Mouse (Mus musculus) granulocyte monocyte progenitor cell, adult 5-6 weeks (primary cell): ENCODE data around the gene C1ql4. TPM values are rescaled to one million over a fixed set of nuclear protein-coding genes. Genes with fewer than 3 reads are reported as not detected.

Source experiments
- ATAC-seq: replicated peaks from 2 replicates; pipeline ENCODE4 v1.8.0; 2016; ENCODE audit warnings: mild to moderate bottlenecking, moderate TSS enrichment, inconsistent platforms; ENCODE audit not compliant: poor library complexity, severe bottlenecking
- total RNA-seq, 2 experiments: library from RNA; stranded (forward) in 1 of 2; stranded (reverse) in 1 of 2; fragments of 200-712, 200-1000 nt in 1 of 2; fragments of >200 nt in 1 of 2; fragmentation: Nextera tagmentation in 1 of 2; gene quantifications; 2 replicates each; pipeline ENCODE4 v1.2.3; 2014 to 2017

Gene C1ql4
- total RNA-seq, 2 experiments from 2014 or later = not detected

DNA sequence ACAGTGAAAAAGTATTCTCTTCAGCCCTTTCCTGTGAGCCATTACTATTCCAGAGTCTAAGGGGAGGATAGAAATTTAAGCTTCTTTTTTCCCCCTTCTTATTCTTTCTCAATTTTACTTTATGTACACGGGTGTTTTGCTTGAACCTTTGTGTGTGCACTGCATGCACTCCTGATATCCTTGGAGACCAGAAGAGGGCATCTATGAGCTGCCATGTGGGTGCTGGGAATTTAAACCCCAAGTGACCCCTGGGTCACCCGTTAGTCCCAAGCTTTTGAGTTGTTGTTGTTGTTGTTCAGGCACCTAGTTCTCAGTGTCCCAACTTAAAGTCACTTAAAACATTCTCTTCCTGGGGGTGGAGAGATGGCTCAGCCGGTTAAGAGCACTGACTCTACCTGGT is 12.4 kb upstream of the C1ql4 start:
- no peak for ATAC-seq

GRCm38 (mm10) chr15:99099139-99099556 is 11.5 kb upstream of the C1ql4 start:
- ATAC-seq = peak; percentile 74

DNA sequence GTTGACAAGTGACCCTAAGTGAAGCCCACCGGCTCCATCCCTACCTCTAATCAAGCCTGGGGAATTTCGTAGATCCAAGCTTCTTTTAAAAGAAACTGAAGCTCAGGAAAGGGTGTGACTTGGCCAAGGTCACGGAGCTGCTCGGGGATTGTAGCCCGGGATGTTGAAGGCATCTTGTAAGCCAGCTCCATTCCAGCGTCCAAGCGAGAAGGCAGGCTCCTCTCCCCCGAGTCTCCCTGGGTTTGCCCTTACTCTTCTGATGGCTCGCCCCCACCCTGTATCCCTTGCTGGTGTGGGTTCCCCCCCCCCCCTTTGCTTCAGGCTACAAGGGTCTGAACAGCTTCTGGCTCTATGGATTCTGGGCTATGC is 10.9 kb upstream of the C1ql4 start:
- ATAC-seq = no peak

DNA sequence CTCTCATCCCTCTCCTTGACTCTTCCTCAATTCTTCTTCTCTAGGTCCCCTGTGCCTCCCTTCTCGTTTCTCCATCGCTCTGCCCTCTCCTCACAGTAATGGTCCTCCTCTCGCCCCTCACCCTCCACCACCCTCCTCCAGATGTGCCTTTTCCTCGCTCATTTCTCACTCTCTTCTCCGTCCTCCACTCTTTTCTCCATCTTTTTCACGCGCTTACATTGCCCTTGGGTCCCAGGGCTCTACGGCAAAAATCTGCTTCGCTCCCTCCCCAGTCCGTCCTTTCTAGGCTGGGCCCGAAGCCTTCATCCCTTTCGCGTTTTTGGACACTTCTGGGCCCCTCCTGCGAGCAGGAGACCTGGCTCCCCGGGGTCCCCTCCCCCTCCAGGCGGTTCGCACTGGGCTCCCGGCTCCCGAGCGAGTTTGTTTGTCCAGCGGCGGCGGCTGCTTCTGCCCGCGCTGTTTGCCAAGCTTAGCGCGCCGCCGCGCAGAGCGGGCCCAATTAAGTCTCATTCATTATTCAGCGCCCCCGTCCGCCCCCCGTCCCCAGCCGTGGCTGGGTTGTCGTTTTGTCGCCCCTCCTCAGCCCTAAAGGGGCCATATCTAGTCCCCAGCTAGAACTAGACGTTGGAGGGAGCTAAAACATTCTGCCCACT is 10.3 kb upstream of the C1ql4 start:
- no peak for ATAC-seq

GRCm38 (mm10) chr15:99096831-99097500 is 9.3 kb upstream of the C1ql4 start:
- no peak for ATAC-seq

DNA sequence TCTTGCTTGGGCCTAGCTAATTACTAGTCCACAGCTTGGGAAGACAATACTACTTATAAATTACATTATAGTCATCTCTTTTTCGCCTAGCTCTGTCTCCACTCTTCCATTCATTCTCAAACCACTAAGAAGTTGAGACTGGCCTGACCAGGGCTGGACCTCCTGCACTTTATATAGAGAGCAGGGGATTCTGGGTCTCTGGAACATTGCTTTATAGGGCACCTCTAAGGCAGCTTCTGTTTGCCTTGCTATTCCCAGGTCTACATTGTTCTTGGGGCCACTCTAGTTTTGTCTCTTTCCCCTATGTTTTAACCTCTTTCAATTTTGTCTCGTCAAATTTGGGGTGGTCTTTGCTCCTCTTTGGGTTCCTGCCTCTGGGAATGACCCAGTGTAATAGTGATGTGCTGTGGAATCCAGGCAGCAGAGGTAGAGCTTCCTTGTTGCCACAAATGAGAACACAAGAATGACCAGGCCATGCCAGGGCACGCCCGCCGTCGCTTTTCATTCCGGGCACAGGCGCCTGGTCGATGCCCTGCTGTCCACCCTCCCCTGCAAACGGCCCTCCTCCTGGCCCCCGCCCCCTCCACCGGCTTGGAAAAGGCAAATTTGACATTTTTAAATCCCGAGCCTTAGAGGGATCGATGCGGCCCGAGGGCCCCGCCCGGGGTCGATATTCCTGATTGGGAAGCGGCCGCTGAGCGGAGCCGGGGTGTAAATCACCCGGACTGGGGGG is 8.6 kb upstream of the C1ql4 start:
- ATAC-seq = no peak

DNA sequence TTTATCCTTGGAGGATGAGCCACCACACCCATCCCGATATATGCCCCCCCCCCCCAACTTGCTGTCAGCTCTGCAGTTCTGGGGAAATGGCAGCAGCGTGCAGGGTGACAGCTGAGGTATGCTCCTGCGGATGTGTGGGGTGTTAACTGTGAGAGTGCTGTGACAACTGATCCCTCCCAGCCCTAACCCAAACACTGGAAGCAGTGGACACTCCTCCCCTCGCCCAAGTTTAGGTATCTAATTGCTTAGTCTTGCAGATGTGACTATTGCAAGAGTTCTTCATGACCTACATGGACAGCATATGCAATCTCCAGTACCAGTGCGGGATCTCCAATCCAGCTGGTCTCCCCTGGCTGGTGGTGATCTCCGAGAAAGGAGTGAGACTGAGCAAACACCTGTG is 7.7 kb upstream of the C1ql4 start:
- no peak for ATAC-seq

GRCm38 (mm10) chr15:99094631-99095270 is 7.1 kb upstream of the C1ql4 start:
- no peak for ATAC-seq

- ATAC-seq = peak; percentile 75
Observed at GRCm38 (mm10) chr15:99093291-99094258, 6.0 kb upstream of the C1ql4 start.

DNA sequence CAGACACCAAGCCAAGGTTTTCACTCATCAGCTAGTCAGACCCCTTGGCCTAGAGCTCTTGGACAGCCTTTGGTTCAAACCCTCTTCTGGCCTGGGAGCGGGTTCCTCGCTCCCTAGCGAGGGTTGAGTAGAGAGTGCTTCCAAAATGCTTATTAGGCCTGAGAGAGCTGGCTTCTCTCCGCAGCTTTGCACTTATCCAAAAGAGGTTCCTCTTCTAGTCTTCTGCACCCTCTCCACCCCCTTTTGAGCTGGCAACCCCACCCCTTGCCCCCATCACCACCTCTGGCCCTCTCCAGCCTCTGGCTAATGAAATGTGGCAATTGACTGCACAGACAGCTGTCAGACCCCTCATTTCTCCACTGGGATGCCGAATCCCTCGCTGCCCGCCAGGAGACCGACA is 5.3 kb upstream of the C1ql4 start, which contains the start of gene Dnajc22:
Gene Dnajc22 (plus strand): TSS at position 301 of the 400 bp plus-strand sequence.
- ATAC-seq = no peak

DNA sequence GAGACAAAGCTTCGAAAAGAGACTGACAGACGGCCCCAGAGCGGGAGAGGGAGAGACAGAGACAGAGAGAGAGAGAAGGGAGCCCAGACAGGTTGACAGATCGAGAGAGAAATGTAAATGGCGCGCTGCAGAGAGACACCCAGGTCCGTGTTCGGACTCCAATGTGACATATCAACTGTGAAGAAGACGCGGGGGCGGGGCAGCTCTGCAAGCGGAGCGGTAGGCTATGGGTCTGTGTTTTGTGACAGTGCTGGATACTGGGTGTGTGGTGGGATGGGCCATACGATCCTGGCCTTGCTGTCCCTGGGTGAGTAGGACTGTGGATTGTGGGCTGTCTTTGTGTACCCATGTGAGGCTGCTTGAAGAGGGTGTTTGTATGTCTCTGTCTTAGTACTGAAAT is 1.5 kb upstream of the C1ql4 start:
- no peak for ATAC-seq

GRCm38 (mm10) chr15:99088292-99088691 is 675 bp upstream of the C1ql4 start:
- ATAC-seq = peak; percentile 88

GRCm38 (mm10) chr15:99085997-99086396 is 1.6 kb downstream of the C1ql4 start:
- no peak for ATAC-seq

DNA sequence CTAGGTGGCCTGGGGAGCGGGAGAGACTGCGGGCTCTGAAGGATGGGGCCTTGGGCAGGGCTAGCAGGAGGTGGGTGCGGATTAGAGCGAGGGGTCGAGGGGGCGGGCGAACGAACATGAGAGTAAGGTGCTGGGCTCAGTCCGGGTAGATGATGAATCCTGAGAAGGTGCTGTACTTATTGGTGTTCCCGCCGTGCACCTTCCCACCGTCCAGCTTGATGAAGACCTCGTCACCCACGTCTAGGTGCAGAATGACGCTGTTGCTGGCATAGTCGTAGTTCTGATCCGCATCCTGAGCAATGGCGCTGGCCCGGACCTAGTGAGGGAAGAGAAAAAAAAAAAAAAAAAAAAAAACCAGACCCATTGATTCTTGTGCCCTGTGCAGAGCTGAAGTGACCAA is 3.0 kb downstream of the C1ql4 start:
- ATAC-seq = no peak

GRCm38 (mm10) chr15:99083867-99084557 is 3.6 kb downstream of the C1ql4 start:
- no peak for ATAC-seq

GRCm38 (mm10) chr15:99083258-99083657 is 4.4 kb downstream of the C1ql4 start:
- peak; percentile 48; the same call in 1 of the 2 replicates for ATAC-seq

- no peak for ATAC-seq
Observed at GRCm38 (mm10) chr15:99082840-99083239, 4.8 kb downstream of the C1ql4 start.

DNA sequence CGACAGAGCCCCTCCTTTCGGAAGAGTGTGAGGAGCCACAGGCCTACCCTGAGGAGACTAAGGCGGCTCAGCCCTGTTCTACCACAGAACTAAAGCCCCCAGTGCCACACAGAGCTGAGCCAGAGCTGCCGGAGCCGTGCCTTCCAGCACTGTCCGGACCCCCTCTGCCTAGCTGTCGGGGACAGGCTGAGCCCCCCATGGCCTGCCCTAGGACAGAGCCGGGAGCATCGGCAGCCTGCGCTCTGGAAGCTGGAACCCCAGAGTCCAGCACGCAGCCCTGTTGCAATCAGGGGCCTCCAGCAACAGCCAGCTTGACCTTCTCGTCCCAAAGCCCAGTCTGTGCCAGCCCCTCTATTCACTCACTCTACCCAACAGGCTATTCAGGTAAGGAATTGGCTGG is 5.3 kb downstream of the C1ql4 start:
- ATAC-seq = no peak

DNA sequence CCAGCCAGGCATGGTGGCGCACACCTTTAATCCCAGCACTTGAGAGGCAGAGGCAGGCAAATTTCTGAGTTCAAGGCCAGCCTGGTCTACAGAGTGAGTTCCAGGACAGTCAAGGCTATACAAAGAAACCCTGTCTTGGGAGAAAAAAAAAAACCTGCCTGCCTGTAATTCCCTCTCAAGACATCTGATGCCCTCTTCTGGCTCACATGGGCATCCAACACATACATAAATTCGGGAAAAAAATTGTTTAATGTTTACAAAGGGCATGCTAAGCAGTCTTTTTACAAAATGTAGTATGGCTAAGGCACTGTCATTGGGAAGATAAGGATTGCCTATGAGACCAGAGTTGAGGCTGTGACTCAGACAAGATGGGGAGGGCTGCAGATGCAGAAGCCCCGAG is 7.8 kb downstream of the C1ql4 start:
- ATAC-seq = no peak
